Mouse (Mus musculus) CH12.LX (cell line): ENCODE measurements at regions not wholly inside any gene's neighbourhood (a gene's known extent, or its start where the extent isn't known, plus 50 kb on each side); places are given as distances from the start of the nearest gene placed in this dataset.

Experiments
- DNase-seq: peaks from one replicate; pipeline ENCODE4 v3.0.0-alpha.2; 2013; ENCODE audit errors: extremely low read depth
- H3K27ac ChIP-seq: 2 replicates; pipeline ENCODE4 v1.5.1; 2012; ENCODE audit warnings: low read depth, mild to moderate bottlenecking, control low read depth, moderate library complexity; ENCODE audit not compliant: insufficient read depth
- H3K27me3 ChIP-seq: replicated peaks from 2 replicates; pipeline ENCODE3; 2012; ENCODE audit warnings: inconsistent platforms
- H3K36me3 ChIP-seq, 2 experiments: replicated peaks in 1 of 2; 2 replicates each; pipeline versions ENCODE3 to v1.6.1; 2012; ENCODE audit warnings: inconsistent platforms in 1 of 2, low read length in 1 of 2, mild to moderate bottlenecking in 1 of 2, mixed read lengths in 1 of 2, moderate library complexity in 1 of 2; ENCODE audit not compliant: control insufficient read depth in 1 of 2, insufficient read depth in 1 of 2
- H3K4me1 ChIP-seq, 2 experiments: 2 replicates each; pipeline ENCODE4 v1.6.1; 2012; ENCODE audit warnings: inconsistent platforms in 1 of 2, moderate library complexity in 1 of 2; ENCODE audit not compliant: insufficient read depth in 2 of 2, control insufficient read depth in 1 of 2
- H3K4me2 ChIP-seq: 2 replicates; pipeline ENCODE4 v1.6.1; 2012; ENCODE audit warnings: low read depth, mild to moderate bottlenecking, control low read depth; ENCODE audit not compliant: poor library complexity, insufficient read depth, severe bottlenecking
- H3K4me3 ChIP-seq, 3 experiments: fragments of 150-350 bp in 1 of 3; sonication (generic) in 1 of 3; replicated peaks in 1 of 3; 2 replicates each; pipeline versions ENCODE3 to v1.5.1; 2011 to 2012; ENCODE audit warnings: low read depth in 2 of 3, low read length in 2 of 3, mild to moderate bottlenecking in 2 of 3, moderate library complexity in 2 of 3, control low read depth in 1 of 3, improper control_type of control experiment in 1 of 3, inconsistent platforms in 1 of 3, mixed read lengths in 1 of 3; ENCODE audit not compliant: poor library complexity in 1 of 3
- H3K79me2 ChIP-seq: replicated peaks from 2 replicates; pipeline ENCODE4 v1.6.1; 2012; ENCODE audit warnings: mild to moderate bottlenecking, moderate library complexity; ENCODE audit not compliant: control insufficient read depth, poor library complexity, insufficient read depth, severe bottlenecking; ENCODE audit errors: extremely low read depth
- H3K9ac ChIP-seq: 2 replicates; pipeline ENCODE4 v1.6.1; 2012; ENCODE audit warnings: low read depth, mild to moderate bottlenecking, control low read depth, moderate library complexity; ENCODE audit not compliant: insufficient read depth
- H3K9me3 ChIP-seq: replicated peaks from 2 replicates; pipeline ENCODE3; 2012; ENCODE audit warnings: low read length, inconsistent platforms, mixed read lengths
- BHLHE40 ChIP-seq: IDR thresholded peaks from 2 replicates; pipeline ENCODE4 v1.6.1; 2011; ENCODE audit warnings: mild to moderate bottlenecking, low read depth, low read length, improper control_type of control experiment
- CHD1 ChIP-seq: IDR thresholded peaks from 2 replicates; pipeline ENCODE4 v1.6.1; 2012; ENCODE audit warnings: low read depth, low read length, improper control_type of control experiment, inconsistent platforms
- CHD2 ChIP-seq: IDR thresholded peaks from 2 replicates; pipeline ENCODE4 v1.6.1; 2011; ENCODE audit warnings: low read length, improper control_type of control experiment
- CTCF ChIP-seq, 2 experiments: IDR thresholded peaks in 1 of 2; conservative IDR thresholded peaks in 1 of 2; 2 replicates each; pipeline ENCODE4 v1.5.1; 2011 to 2012; ENCODE audit warnings: low read depth in 2 of 2, low read length in 2 of 2, improper control_type of control experiment in 1 of 2, inconsistent platforms in 1 of 2, mild to moderate bottlenecking in 1 of 2, moderate library complexity in 1 of 2
- E2F4 ChIP-seq: IDR thresholded peaks from 2 replicates; pipeline ENCODE4 v1.6.1; 2011; ENCODE audit warnings: low read depth, low read length, improper control_type of control experiment; ENCODE audit not compliant: insufficient replicate concordance
- ELF1 ChIP-seq: IDR thresholded peaks from 2 replicates; pipeline ENCODE4 v1.6.1; 2014; ENCODE audit warnings: low read depth, mild to moderate bottlenecking, inconsistent platforms, low read length, improper control_type of control experiment
- EP300 ChIP-seq: IDR thresholded peaks from 2 replicates; pipeline ENCODE4 v1.6.1; 2011; ENCODE audit warnings: low read length, improper control_type of control experiment
- ETS1 ChIP-seq: conservative IDR thresholded peaks from 2 replicates; pipeline ENCODE4 v1.6.1; 2012; ENCODE audit warnings: low read depth, mild to moderate bottlenecking, inconsistent platforms, low read length, improper control_type of control experiment, moderate library complexity
- GABPA ChIP-seq: IDR thresholded peaks from 2 replicates; pipeline ENCODE4 v1.6.1; 2012; ENCODE audit warnings: low read depth, low read length, improper control_type of control experiment, inconsistent platforms; ENCODE audit not compliant: insufficient replicate concordance
- HCFC1 ChIP-seq: IDR thresholded peaks from 2 replicates; pipeline ENCODE4 v1.6.1; 2012; ENCODE audit warnings: low read depth, mild to moderate bottlenecking, inconsistent platforms, low read length, improper control_type of control experiment
- JUND ChIP-seq: conservative IDR thresholded peaks from 2 replicates; pipeline ENCODE4 v1.6.1; 2011; ENCODE audit warnings: low read depth, low read length, improper control_type of control experiment
- KAT2A ChIP-seq: IDR thresholded peaks from 2 replicates; pipeline ENCODE4 v1.6.1; 2012; ENCODE audit warnings: low read length, improper control_type of control experiment, inconsistent platforms; ENCODE audit not compliant: insufficient replicate concordance
- MAFK ChIP-seq: IDR thresholded peaks from 2 replicates; pipeline ENCODE4 v1.6.1; 2011; ENCODE audit warnings: low read length, improper control_type of control experiment; ENCODE audit not compliant: insufficient replicate concordance
- MAX ChIP-seq: IDR thresholded peaks from 2 replicates; pipeline ENCODE4 v1.6.1; 2011; ENCODE audit warnings: low read length, improper control_type of control experiment
- MAZ ChIP-seq: IDR thresholded peaks from 2 replicates; pipeline ENCODE4 v1.6.1; 2012; ENCODE audit warnings: low read depth, mild to moderate bottlenecking, inconsistent platforms, low read length, improper control_type of control experiment, moderate library complexity
- MXI1 ChIP-seq: IDR thresholded peaks from 2 replicates; pipeline ENCODE4 v1.6.1; 2011; ENCODE audit warnings: mild to moderate bottlenecking, low read depth, low read length, improper control_type of control experiment
- MYC ChIP-seq: IDR thresholded peaks from 2 replicates; pipeline ENCODE4 v1.6.1; 2011; ENCODE audit warnings: low read depth, mild to moderate bottlenecking, improper control_type of control experiment, low read length
- NELFE ChIP-seq: IDR thresholded peaks from 2 replicates; pipeline ENCODE4 v1.6.1; 2011; ENCODE audit warnings: low read depth, low read length, improper control_type of control experiment
- NRF1 ChIP-seq: IDR thresholded peaks from 2 replicates; pipeline ENCODE4 v1.6.1; 2014; ENCODE audit warnings: low read depth, mild to moderate bottlenecking, inconsistent platforms, low read length, improper control_type of control experiment, moderate library complexity
- PAX5 ChIP-seq: IDR thresholded peaks from 2 replicates; pipeline ENCODE4 v1.6.1; 2012; ENCODE audit warnings: low read length, inconsistent platforms, mixed read lengths
- POLR2A ChIP-seq: IDR thresholded peaks from 2 replicates; pipeline ENCODE4 v1.6.1; 2011; ENCODE audit warnings: low read depth, mild to moderate bottlenecking, improper control_type of control experiment, low read length
- POLR2AphosphoS2 ChIP-seq: IDR thresholded peaks from 2 replicates; pipeline ENCODE4 v1.6.1; 2011; ENCODE audit warnings: low read depth, low read length, improper control_type of control experiment
- RAD21 ChIP-seq: IDR thresholded peaks from 2 replicates; pipeline ENCODE4 v1.6.1; 2011; ENCODE audit warnings: low read depth, mild to moderate bottlenecking, low read length, improper control_type of control experiment, moderate library complexity
- RCOR1 ChIP-seq: conservative IDR thresholded peaks from 2 replicates; pipeline ENCODE4 v1.6.1; 2012; ENCODE audit warnings: low read depth, mild to moderate bottlenecking, inconsistent platforms, low read length, improper control_type of control experiment
- SIN3A ChIP-seq: IDR thresholded peaks from 2 replicates; pipeline ENCODE4 v1.6.1; 2012; ENCODE audit warnings: low read length, improper control_type of control experiment, inconsistent platforms
- SMC3 ChIP-seq: IDR thresholded peaks from 2 replicates; pipeline ENCODE4 v1.6.1; 2011; ENCODE audit warnings: low read depth, low read length, improper control_type of control experiment
- TBP ChIP-seq: conservative IDR thresholded peaks from 2 replicates; pipeline ENCODE4 v1.6.1; 2011; ENCODE audit warnings: low read depth, low read length, improper control_type of control experiment
- TCF12 ChIP-seq: IDR thresholded peaks from 2 replicates; pipeline ENCODE4 v1.6.1; 2014; ENCODE audit warnings: low read depth, mild to moderate bottlenecking, inconsistent platforms, low read length, improper control_type of control experiment
- UBTF ChIP-seq: IDR thresholded peaks from 2 replicates; pipeline ENCODE4 v1.6.1; 2012; ENCODE audit warnings: low read depth, mild to moderate bottlenecking, inconsistent platforms, low read length, improper control_type of control experiment, moderate library complexity
- USF1 ChIP-seq: IDR thresholded peaks from 2 replicates; pipeline ENCODE4 v1.6.1; 2014; ENCODE audit warnings: low read depth, mild to moderate bottlenecking, inconsistent platforms, low read length, improper control_type of control experiment
- USF2 ChIP-seq: conservative IDR thresholded peaks from 2 replicates; pipeline ENCODE4 v1.6.1; 2011; ENCODE audit warnings: low read depth, low read length, improper control_type of control experiment
- ZKSCAN1 ChIP-seq: IDR thresholded peaks from 2 replicates; pipeline ENCODE4 v1.6.1; 2012; ENCODE audit warnings: low read depth, inconsistent platforms, low read length, improper control_type of control experiment, borderline replicate concordance
- ZMIZ1 ChIP-seq: IDR thresholded peaks from 2 replicates; pipeline ENCODE4 v1.6.1; 2012; ENCODE audit warnings: low read depth, mild to moderate bottlenecking, inconsistent platforms, low read length, improper control_type of control experiment
- ZNF384 ChIP-seq: IDR thresholded peaks from 2 replicates; pipeline ENCODE4 v1.6.1; 2012; ENCODE audit warnings: low read depth, low read length, improper control_type of control experiment, inconsistent platforms
- dilution Hi-C: fragments of 300-500 bp; cut with MboI; formaldehyde crosslinking; loops from 2 replicates; pipeline ENCODE4 v1.14.3; 2020; ENCODE audit warnings: low sequenced_read_pairs; ENCODE audit not compliant: extremely low pct_unique_long_range_greater_than_20kb, extremely low pct_ligation_motif_present
- in situ Hi-C: fragments of 300-500 bp; cut with MboI; formaldehyde crosslinking; loops from 3 replicates; pipeline ENCODE4 v1.14.3; 2019; ENCODE audit warnings: low sequenced_read_pairs, low pct_ligation_motif_present, low pct_unique_long_range_greater_than_20kb, mixed read lengths

DNA sequence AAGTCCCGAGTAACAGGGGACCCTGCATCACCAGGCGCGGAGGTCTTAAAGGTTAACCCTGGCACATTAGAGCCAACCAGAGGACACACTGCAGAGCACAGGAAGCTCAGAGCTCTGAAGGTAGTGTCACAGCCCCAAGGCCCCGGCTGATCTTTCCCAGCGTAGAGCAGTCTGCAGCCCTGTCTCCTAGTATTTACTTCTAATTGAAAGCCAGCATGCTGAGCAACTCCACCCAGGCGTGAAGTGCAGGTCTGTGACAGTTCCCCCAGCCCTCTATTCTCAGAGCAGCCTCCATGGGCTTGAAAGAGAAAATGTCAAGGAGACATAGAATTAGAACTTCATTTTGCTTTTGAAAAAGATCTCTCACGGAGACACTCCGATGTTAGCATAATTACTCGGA lies 187.0 kb upstream of the Rybp start:
- H3K36me3 ChIP-seq = no peaks in the 10 kb centered on the region
- dilution Hi-C loops = no loop called here
- no peak overlapping the region for H3K9ac ChIP-seq
- H3K9me3 ChIP-seq = peaks cover 17% of the 10 kb centered on the region
- H3K4me1 ChIP-seq = peaks cover 15 to 65% of the 10 kb centered on the region in 2 experiments
- H3K27me3 ChIP-seq = no peaks in the 10 kb centered on the region
- H3K4me2 ChIP-seq = no peak overlapping the region
- H3K27ac ChIP-seq = no peak overlapping the region
- no peaks in the 10 kb centered on the region for H3K79me2 ChIP-seq
- no peak for DNase-seq
- in situ Hi-C loops = no loop called here
- no peak overlapping the region for H3K4me3 ChIP-seq
- no peak for TF ChIP-seq USF1
- TF ChIP-seq ETS1 = no peak
- no peak for TF ChIP-seq RCOR1
- TF ChIP-seq ZNF384 = no peak

DNA sequence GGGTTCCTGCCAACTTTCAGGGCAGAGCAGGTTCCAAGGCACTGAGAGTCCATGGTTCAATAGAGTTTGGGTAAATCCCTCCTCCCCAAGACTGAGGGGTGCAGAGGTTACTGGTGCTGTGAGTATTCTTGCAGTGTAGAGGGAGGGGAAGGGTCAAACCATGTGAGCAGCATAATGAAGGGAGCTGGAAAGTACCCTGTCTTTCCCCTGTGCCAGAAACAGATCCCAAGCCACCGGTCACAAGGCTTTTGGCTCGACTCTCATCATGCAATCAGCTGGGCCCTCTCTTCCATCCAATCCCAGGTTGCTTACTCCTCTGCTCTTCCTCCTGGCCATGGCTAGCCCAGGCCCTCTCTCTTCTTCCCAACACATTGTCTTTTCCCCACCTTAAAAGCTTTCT lies 182.8 kb upstream of the Rybp start:
- DNase-seq = peak; percentile 62
- Histone ChIP-seq H3K4me1 (peaks cover 3 to 35% of the 10 kb centered on the region in 2 experiments; a peak in 3 of 4 replicates), H3K27me3 (peaks cover 15% of the 10 kb centered on the region), H3K4me3 (no peak overlapping the region), H3K79me2 (no peaks in the 10 kb centered on the region), H3K9ac (no peak overlapping the region), H3K36me3 (no peaks in the 10 kb centered on the region), H3K9me3 (peaks cover 24% of the 10 kb centered on the region), H3K27ac (no peak overlapping the region; the same call in 1 of the 2 replicates), H3K4me2 (no peak overlapping the region; the same call in 1 of the 2 replicates)
- in situ Hi-C loops = no loop called here
- dilution Hi-C loops = no loop called here
- no peak for TF ChIP-seq POLR2AphosphoS2
- no peak for TF ChIP-seq RAD21
- no peak for TF ChIP-seq JUND
- no peak for TF ChIP-seq MAFK
- no peak for TF ChIP-seq E2F4
- TF ChIP-seq EP300 = peak; percentile 69
- no peak; the same call in 1 of the 2 replicates for TF ChIP-seq SMC3
- no peak for TF ChIP-seq CHD1
- TF ChIP-seq ZNF384 = no peak
- no peak for TF ChIP-seq USF2
- TF ChIP-seq CTCF (conservative IDR thresholded peaks at IDR 0.05 in 1 of 2, IDR thresholded peaks at IDR 0.05 in 1 of 2; ENCODE audit: low read depth in 2 of 2, low read length in 2 of 2) = no peak
- 0 out of 2 replicates have a peak, but pooled peaks have one; percentile 36 for TF ChIP-seq MYC
- no peak for TF ChIP-seq KAT2A
- TF ChIP-seq BHLHE40 = peak; percentile 57
- TF ChIP-seq RCOR1 = no peak
- TF ChIP-seq HCFC1 = no peak
- TF ChIP-seq GABPA = no peak
- TF ChIP-seq MXI1 = no peak
- TF ChIP-seq ELF1 = no peak
- TF ChIP-seq SIN3A = no peak
- TF ChIP-seq TBP = no peak
- no peak for TF ChIP-seq NRF1
- 0 out of 2 replicates have a peak, but pooled peaks have one; percentile 23 for TF ChIP-seq MAX
- TF ChIP-seq USF1 = 0 out of 2 replicates have a peak, but pooled peaks have one; percentile 5
- TF ChIP-seq CHD2 = no peak
- TF ChIP-seq ZMIZ1 = no peak
- no peak for TF ChIP-seq NELFE
- TF ChIP-seq PAX5 = no peak
- no peak for TF ChIP-seq POLR2A
- TF ChIP-seq TCF12 = peak; percentile 55; the same call in 1 of the 2 replicates
- peak; percentile 79 for TF ChIP-seq ETS1
- TF ChIP-seq ZKSCAN1 = no peak
- TF ChIP-seq UBTF = no peak
- 0 out of 2 replicates have a peak, but pooled peaks have one; percentile 41 for TF ChIP-seq MAZ
